Mouse (Mus musculus): ENCODE results near the gene Ciao1. TPM values are rescaled to one million over a fixed set of nuclear protein-coding genes. Genes with fewer than 3 reads are reported as not detected.
A peak's percentile ranks its signal among the peaks of the same experiment; 100 is the strongest.
"Not testable (repeated sequence)": the region's sequence is repeated elsewhere in the genome, so short reads cannot be mapped to it uniquely, and the experiment has no call there.

Gene Ciao1
- 10 to 100 TPM; 72.6 to 75.7 TPM for total RNA-seq (2021)
- long read RNA-seq, experiment 1, transcript Ciao1-201 (7 exons, 3,075 nt), result major isoform, 19 of 27 reads
- long read RNA-seq, experiment 1, partial matches to known transcripts, result 1 of 27 reads
- long read RNA-seq, experiment 1, other reads (novel, unspliced or antisense), result 7 of 27 reads
- long read RNA-seq, experiment 2, transcript Ciao1-201 (7 exons, 3,075 nt), result major isoform, 9 of 13 reads
- long read RNA-seq, experiment 2, partial matches to known transcripts, result 0 of 13 reads
- long read RNA-seq, experiment 2, other reads (novel, unspliced or antisense), result 4 of 13 reads

GRCm38 (mm10) chr2:127247592-127248333, at the start of gene Ciao1, which contains the start of gene Tmem127:
TSS of gene Ciao1 (minus strand) at chr2:127247816.
TSS of gene Tmem127 (plus strand) at chr2:127247908.
- TF ChIP-seq CTCF (IDR thresholded peaks at IDR 0.05), result no peak; the same call in 1 of the 2 replicates
- intact Hi-C loops (cut with DNase I), result loop anchor here (1.0 to 10.0 kb wide), 4 partner anchors 23 to 313 kb away; partner anchors contain the start of genes 1810024B03Rik, Snrnp200, Sppl2a and Stard7
- Histone ChIP-seq H3K27ac (peak within 1 kb of the TSS; percentile 94), H3K4me3 (peak within 1 kb of the TSS; percentile 89)
- peak; percentile 95 to 96 for DNase-seq (ENCODE audit: extremely low spot score in 1 of 2, low spot score in 2 of 2)

GRCm38 (mm10) chr2:127297001-127297805, 49.6 kb upstream of the Ciao1 start:
- Histone ChIP-seq H3K4me3 (no peak overlapping the region), H3K27ac (no peak overlapping the region)
- DNase-seq (ENCODE audit: extremely low spot score in 1 of 2, low spot score in 2 of 2), result no peak
- intact Hi-C loops (cut with DNase I), result no loop called here
- no peak for TF ChIP-seq CTCF (IDR thresholded peaks at IDR 0.05)

GRCm38 (mm10) chr2:127292250-127292649, 44.6 kb upstream of the Ciao1 start:
- Histone ChIP-seq H3K4me3 (no peak overlapping the region), H3K27ac (no peak overlapping the region)
- no peak for DNase-seq (ENCODE audit: extremely low spot score in 1 of 2, low spot score in 2 of 2)
- intact Hi-C loops (cut with DNase I), result no loop called here
- no peak for TF ChIP-seq CTCF (IDR thresholded peaks at IDR 0.05)

- DNase-seq (ENCODE audit: extremely low spot score in 1 of 2, low spot score in 2 of 2), result no peak
- intact Hi-C loops (cut with DNase I), result no loop called here
- no peak overlapping the region for H3K4me3 ChIP-seq
- no peak overlapping the region for H3K27ac ChIP-seq
- no peak for TF ChIP-seq CTCF (IDR thresholded peaks at IDR 0.05)
These were observed 30.5 kb upstream of the Ciao1 start for GRCm38 (mm10) chr2:127278162-127278561.

- intact Hi-C loops (cut with DNase I), result no loop called here
- Histone ChIP-seq H3K27ac (no peak overlapping the region), H3K4me3 (no peak overlapping the region)
- no peak for DNase-seq (ENCODE audit: extremely low spot score in 1 of 2, low spot score in 2 of 2)
- no peak for TF ChIP-seq CTCF (IDR thresholded peaks at IDR 0.05)
These were observed 28.1 kb upstream of the Ciao1 start for GRCm38 (mm10) chr2:127275551-127276320.

GRCm38 (mm10) chr2:127274590-127274989, 27.0 kb upstream of the Ciao1 start:
- no peak for DNase-seq (ENCODE audit: extremely low spot score in 1 of 2, low spot score in 2 of 2)
- no peak overlapping the region for H3K4me3 ChIP-seq
- intact Hi-C loops (cut with DNase I), result loop anchor here (5.0 kb wide), 1 partner anchor 63 kb away; the partner anchor contains the start of genes Astl and Dusp2
- H3K27ac ChIP-seq, result no peak overlapping the region
- TF ChIP-seq CTCF (IDR thresholded peaks at IDR 0.05), result no peak

GRCm38 (mm10) chr2:127272806-127273205, 25.2 kb upstream of the Ciao1 start:
- Histone ChIP-seq H3K4me3 (no peak overlapping the region), H3K27ac (no peak overlapping the region)
- intact Hi-C loops (cut with DNase I), result loop anchor here (5.0 kb wide), 1 partner anchor 64 kb away; the partner anchor contains the start of genes Astl and Dusp2
- no peak for DNase-seq (ENCODE audit: extremely low spot score in 1 of 2, low spot score in 2 of 2)
- TF ChIP-seq CTCF (IDR thresholded peaks at IDR 0.05), result no peak

GRCm38 (mm10) chr2:127272049-127272448, 24.4 kb upstream of the Ciao1 start:
- not testable (repeated sequence) for H3K27ac ChIP-seq; DNase-seq (ENCODE audit: extremely low spot score in 1 of 2, low spot score in 2 of 2); H3K4me3 ChIP-seq
- intact Hi-C loops (cut with DNase I), result loop anchor here (5.0 kb wide), 1 partner anchor 65 kb away; the partner anchor contains the start of genes Astl and Dusp2

- intact Hi-C loops (cut with DNase I), result loop anchor here (5.0 kb wide), 1 partner anchor 66 kb away; the partner anchor contains the start of genes Astl and Dusp2
- no peak for DNase-seq (ENCODE audit: extremely low spot score in 1 of 2, low spot score in 2 of 2)
- Histone ChIP-seq H3K4me3 (peak overlapping the region; percentile 98), H3K27ac (peak overlapping the region; percentile 96)
- no peak for TF ChIP-seq CTCF (IDR thresholded peaks at IDR 0.05)
These were observed 23.5 kb upstream of the Ciao1 start for GRCm38 (mm10) chr2:127271042-127271515.

- H3K4me3 ChIP-seq, result peak overlapping the region; percentile 98
- peak; percentile 85 to 86 for DNase-seq (ENCODE audit: extremely low spot score in 1 of 2, low spot score in 2 of 2)
- intact Hi-C loops (cut with DNase I), result loop anchor here (1.0 to 5.0 kb wide), 2 partner anchors 23 to 67 kb away; partner anchors contain the start of genes Astl, Ciao1, Dusp2 and Tmem127
- H3K27ac ChIP-seq, result peak overlapping the region; percentile 96
- no peak for TF ChIP-seq CTCF (IDR thresholded peaks at IDR 0.05)
These were observed 22.9 kb upstream of the Ciao1 start for GRCm38 (mm10) chr2:127270300-127271041.
